Mouse (Mus musculus) frontal cortex, postnatal 10 days (tissue): ENCODE measurements around the gene Rex1bd.
A peak's percentile ranks its signal among the peaks of the same experiment; 100 is the strongest.

ENCODE experiments used
- DNase-seq, 2 experiments: peaks; one replicate each; pipeline ENCODE4 v3.0.0; 2022; ENCODE audit warnings: low spot score in 2 of 2, mixed read lengths in 1 of 2

Gene Rex1bd

GRCm38 (mm10) chr8:70502540-70502939, 4.0 kb downstream of the Rex1bd start:
- no peak for DNase-seq

DNA sequence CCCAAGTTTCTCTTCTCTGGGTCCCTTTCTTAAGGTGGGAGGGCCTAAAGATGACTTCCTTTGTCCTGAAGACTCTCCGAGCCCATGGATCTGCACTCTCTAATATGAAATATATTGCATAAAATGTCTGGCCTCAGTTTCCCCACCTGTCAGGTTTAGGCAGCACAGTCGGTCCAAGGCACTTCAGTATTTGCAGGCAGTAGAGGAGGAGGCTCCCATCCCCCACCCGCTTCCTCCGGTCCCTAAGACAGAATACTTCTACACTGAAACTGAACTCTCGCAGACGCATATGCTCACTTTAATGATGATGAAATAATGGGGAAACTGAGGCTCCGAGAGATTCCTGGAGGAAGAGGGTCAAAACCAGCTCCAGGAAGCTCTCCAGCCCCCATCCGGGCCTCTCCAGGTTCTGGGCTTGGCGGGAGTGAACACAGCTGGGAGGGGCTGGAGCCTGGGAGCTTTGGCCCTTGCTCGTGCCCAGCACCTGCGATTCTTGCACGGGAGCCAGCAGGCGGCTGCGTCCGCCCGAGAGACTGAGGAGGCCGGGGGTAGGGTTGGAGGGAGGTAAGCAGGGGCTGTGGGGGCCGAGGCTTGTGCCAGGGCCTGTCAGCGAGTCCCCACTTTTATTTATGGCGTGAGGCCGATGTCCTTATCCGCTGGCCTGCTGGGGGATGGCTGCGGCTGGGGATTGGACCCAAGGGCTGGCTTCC, 4.6 kb downstream of the Rex1bd start:
- DNase-seq: no peak

GRCm38 (mm10) chr8:70500386-70501301, 5.9 kb downstream of the Rex1bd start:
- DNase-seq: no peak

DNA sequence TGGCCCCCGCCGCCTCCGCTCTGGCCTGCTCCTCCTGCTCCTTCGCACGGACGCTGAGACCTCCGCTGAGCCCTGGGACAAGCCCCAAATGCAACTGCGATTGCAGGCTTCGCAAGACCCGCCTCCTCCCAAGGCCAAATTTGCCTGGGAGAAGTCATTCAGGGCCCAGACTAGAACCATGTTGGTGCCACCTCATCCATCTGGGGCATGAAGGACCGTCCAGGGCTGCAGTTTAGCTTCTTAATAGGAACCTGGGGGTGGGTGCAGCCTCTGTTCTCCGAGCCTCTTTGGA, 10.8 kb downstream of the Rex1bd start:
- no peak for DNase-seq

DNA sequence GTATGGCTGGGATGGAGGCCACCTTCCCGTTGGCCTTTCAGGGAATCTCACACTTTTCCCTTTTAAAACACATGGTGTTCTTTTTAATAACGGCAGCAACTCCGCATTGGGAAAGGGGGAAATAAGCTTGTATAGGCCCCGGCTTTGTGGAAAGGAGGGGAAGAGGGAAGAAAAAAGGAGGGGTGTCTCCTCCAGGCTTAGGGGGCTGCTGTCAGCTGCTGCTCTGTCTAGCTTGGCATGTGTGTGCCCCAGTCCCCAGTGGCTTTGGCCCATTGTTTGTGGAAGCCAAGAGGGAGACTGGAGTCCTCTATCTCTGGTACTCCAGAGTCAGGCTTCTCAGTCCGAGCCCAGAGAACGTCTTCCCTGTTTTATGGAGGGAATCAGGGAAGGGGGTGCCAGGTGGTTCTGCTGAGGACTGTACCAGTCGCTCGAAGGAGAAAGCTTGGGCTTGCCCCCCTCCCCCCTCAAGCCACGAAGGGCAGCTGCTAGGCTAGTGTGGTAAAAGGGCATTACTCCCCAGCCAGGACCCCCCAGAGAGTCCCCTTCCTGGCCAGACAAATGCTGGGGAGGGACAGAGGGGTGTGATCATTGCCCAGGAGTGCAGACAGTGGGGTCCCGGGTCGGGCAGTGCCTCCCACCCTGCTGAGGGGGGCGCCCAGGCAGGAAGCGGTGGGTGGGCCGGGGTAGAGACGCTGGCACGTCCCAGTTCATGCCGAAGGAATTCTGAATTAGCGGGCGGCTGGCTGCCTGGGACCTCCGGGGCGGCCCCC, 11.4 kb downstream of the Rex1bd start:
- no peak for DNase-seq

GRCm38 (mm10) chr8:70494416-70494945, 12.1 kb downstream of the Rex1bd start:
- no peak for DNase-seq

GRCm38 (mm10) chr8:70493692-70494415, 12.7 kb downstream of the Rex1bd start:
- DNase-seq: no peak

- no peak for DNase-seq
These were observed 13.6 kb downstream of the Rex1bd start, which contains the start of gene Crlf1 for GRCm38 (mm10) chr8:70492664-70493640. Gene Crlf1 (plus strand): TSS chr8:70493158.

DNA sequence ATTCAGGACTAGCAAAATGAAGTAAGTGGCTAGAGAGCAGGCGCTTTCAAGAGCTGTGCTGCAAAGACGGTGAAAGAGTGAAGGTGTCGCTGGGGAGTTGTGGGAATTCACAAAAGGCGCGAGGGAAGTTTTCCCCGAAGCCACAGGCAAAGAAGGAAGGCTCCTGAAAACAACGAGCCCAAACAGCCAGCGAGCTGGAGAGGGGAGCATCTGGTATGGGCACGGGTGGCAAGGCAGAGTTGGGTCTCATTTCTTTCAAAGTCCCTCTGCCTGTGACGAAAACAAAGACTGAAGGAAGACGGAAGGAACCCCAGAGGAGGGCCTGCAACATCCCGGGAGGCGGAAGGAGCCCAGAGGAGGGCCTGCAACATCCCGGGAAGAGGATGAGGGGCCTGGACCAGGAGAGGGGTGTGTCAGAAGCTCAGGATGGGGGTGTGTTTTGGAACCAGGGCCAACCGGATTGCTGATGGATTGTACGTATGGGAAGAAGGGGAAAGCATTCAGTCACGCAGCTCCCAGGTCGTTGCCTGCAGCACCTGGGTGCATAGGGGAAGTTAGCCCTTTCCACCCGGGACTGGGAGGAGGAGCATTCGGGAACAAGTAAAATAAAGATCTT, 15.6 kb downstream of the Rex1bd start:
- DNase-seq: no peak

DNA sequence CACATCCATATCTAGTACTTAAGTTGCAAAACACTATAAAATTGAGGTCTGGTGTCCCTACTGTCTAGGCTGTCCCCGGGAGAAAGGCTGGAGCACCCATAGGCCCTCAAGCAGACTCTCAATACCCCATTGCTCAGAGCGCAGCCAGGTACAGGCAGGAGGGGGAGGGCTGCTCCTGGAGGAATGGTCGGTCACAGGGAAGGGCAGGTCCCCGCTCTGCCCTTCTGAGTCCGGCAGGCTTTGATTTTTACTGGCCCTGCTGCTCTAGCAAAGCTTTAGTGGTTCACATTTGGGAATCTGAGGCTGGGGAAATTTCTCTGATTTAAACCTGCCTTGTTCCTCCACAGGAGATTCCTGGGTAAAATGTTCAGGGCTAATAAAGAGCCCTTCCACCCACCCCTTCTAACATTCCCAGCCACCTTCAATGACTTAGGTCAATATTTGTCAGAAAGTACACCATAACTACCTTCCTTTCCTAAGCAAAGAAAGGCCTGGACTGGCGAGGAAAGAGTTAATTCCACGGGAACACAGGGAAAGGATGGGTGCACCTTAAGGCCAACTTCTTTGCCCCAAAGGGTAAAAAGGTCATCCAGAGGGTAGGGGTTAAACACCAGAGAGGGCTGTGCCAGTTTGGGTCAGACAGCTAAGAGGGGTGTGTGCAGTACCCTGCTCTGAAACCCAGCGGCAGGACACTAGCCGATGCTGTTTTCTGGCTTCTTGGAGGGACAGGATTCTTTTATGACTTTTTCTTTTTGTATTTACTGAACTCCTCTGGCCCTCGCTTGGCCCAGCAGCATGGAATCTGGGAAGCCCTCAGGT, 16.3 kb downstream of the Rex1bd start:
- no peak for DNase-seq

DNA sequence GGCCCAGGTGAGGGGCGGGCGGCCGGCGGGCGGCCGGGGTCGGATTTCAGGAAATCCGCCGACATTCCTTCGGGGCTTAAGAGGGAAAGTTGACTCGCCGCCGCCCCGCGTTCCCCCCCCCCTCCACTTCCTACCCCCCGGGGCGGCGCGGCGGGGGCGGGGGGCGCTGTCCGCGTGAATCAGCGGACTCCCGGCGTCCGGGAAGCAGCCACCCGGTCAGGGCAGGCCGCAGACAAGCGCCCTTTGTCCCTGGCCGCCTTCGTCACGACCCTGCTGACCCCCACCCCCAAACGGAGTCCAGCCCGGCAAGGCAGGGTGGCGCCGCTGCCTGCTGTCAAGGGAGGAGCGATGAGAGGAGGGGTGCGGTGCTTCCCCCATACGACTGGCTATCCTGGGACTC, 17.0 kb downstream of the Rex1bd start:
- no peak for DNase-seq

GRCm38 (mm10) chr8:70488931-70489470, 17.6 kb downstream of the Rex1bd start:
- no peak for DNase-seq

- DNase-seq: no peak
These were observed 18.4 kb downstream of the Rex1bd start for GRCm38 (mm10) chr8:70487993-70488796.

DNA sequence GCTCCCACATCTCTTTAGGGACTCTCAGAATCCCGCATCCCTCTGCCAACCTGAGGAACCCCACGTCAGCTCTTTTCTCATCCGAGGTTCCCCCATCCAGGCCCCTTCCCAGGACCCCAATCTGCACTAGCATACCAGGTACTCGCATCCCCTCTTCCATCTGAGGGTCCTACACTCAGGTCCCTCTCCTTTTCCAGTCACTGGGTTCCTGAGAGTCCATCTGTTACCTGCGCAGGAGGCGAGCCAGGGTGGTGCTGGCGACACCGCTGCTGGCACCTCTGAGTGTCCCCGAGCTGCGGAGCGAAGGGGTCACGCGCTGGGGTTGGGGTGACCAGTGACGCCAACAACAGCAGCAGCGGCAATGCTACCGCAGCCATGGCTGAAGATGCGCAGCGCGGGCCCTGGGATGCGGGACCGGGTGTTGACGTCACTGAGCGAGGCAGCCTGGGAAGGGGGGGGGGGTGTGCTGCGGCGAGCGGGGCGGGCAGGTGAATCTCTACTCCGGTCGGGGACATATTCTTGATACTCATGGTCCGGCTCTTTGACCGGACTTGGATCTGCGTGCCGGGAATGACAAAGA, 19.5 kb downstream of the Rex1bd start, which contains the start of gene Tmem59l:
Tmem59l (minus strand) TSS at position 418 of the 580 bp plus-strand sequence.
- no peak for DNase-seq

- no peak for DNase-seq
These were observed 20.3 kb downstream of the Rex1bd start for GRCm38 (mm10) chr8:70486191-70486681.

GRCm38 (mm10) chr8:70482943-70483342, 23.6 kb downstream of the Rex1bd start:
- DNase-seq: no peak

DNA sequence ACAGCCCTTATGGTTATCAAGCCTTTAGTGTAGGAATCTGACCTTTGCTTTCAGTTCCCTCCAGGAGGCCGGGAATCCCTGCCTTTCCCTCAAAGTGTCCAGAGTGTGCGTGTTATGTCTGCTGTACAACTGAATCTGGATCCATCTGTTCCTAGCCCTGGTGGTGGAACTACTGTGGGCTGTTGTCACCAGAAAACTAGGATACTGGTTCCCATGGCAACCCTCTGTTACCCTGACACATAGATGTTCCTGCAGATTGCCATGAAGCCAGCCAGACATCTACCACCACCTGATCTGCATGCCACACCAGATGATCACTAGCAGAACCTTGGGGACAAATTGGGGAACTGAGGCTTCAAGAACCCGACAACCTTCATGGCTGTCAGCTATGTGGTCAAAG, 24.6 kb downstream of the Rex1bd start:
- DNase-seq: peak in 1 of 2 experiments; percentile 70
